Mouse (Mus musculus): ENCODE data around the gene Negr1. TPM values are rescaled to one million over a fixed set of nuclear protein-coding genes. Genes with fewer than 3 reads are reported as not detected.

The Negr1 gene
- total RNA-seq, 2 experiments from 2014 or later: 206 to 222 TPM

- Histone ChIP-seq H3K4me3 (no peak overlapping the region), H3K27ac (no peak overlapping the region)
- DNase-seq (ENCODE audit: extremely low spot score in 1 of 2, low spot score in 2 of 2): no peak
- TF ChIP-seq CTCF (IDR thresholded peaks at IDR 0.05): no peak
- intact Hi-C loops (cut with DNase I): loop anchor here (10.0 kb wide), 1 partner anchor 653 kb away; the partner anchor contains the start of gene Negr1
Measured at GRCm38 (mm10) chr3:157217794-157218193, 656.2 kb downstream of the Negr1 start.

- no peak for TF ChIP-seq CTCF (IDR thresholded peaks at IDR 0.05)
- no peak for DNase-seq (ENCODE audit: extremely low spot score in 1 of 2, low spot score in 2 of 2)
- intact Hi-C loops (cut with DNase I): no loop called here
- H3K4me3 ChIP-seq: no peak overlapping the region
- H3K27ac ChIP-seq: no peak overlapping the region
Measured at GRCm38 (mm10) chr3:157224920-157225319, 663.3 kb downstream of the Negr1 start.

DNA sequence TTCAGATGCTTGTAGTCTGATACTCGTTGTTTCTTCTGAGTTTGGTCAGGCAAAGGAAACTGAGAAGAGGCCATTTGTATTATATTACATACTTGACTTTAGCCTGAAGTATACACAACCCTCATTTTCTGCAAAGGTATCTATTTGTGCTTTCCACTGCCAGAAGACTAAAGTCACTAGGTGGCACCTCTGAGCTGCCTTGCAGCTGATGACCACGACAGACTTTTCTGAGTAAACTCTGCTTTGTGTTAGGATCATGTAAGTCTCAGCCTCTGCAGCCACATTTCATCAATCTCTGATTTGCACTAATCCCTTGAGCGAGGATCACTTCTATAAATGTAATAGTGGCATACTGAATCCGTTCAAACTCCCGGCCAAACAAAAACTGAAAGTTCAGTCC lies 671.1 kb downstream of the Negr1 start:
- Histone ChIP-seq H3K4me3 (no peak overlapping the region), H3K27ac (no peak overlapping the region)
- intact Hi-C loops (cut with DNase I): loop anchor here (1.0 to 5.0 kb wide), 2 partner anchors 217 to 290 kb away; no protein-coding TSS in a partner anchor
- TF ChIP-seq CTCF (IDR thresholded peaks at IDR 0.05): peak; percentile 79
- peak in 1 of 2 experiments; percentile 39 for DNase-seq (ENCODE audit: extremely low spot score in 1 of 2, low spot score in 2 of 2)

DNA sequence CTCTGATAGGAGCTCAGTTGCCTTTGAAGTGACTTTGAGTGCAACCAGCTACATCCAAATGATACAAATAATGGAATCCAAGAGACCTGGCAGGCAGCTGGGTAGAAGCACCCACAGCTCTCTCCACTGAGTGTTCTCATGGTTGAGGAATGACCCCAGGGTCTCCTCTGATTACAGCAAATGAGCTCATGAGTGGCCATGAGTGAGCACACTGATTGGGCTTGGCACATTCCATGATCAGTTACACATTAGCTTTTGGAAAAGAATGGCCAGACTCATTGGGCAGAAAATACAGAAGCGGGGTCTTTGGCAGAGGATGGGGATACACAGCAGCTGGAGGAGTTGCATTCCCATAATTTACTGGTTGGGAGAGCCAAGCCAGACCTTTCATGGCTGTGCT lies 678.6 kb downstream of the Negr1 start:
- no peak for DNase-seq (ENCODE audit: extremely low spot score in 1 of 2, low spot score in 2 of 2)
- intact Hi-C loops (cut with DNase I): no loop called here
- Histone ChIP-seq H3K4me3 (no peak overlapping the region), H3K27ac (no peak overlapping the region)
- TF ChIP-seq CTCF (IDR thresholded peaks at IDR 0.05): no peak

GRCm38 (mm10) chr3:157255446-157255845 lies 693.9 kb downstream of the Negr1 start:
- intact Hi-C loops (cut with DNase I): no loop called here
- H3K4me3 ChIP-seq: no peak overlapping the region
- DNase-seq (ENCODE audit: extremely low spot score in 1 of 2, low spot score in 2 of 2): no peak
- peak overlapping the region; percentile 29 for H3K27ac ChIP-seq
- TF ChIP-seq CTCF (IDR thresholded peaks at IDR 0.05): no peak

DNA sequence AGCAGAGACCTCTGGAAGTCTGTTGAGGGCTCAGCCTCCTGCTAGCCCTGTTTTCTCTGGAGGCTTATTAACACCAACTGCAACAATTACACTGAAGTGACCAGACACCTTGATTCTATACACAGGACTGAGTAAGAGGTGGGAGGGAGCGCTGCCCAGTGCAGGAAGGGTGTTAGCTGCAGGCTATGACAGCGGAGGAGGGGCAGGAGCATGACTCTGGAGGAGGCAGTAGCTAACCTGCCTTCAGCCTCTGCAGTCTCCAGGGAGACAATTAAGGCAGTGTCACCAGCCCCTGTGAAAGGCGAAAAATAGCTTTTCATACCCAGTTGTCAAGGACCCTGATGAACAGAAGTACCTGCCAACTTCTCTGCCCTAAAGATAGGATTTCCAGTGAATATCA lies 694.3 kb downstream of the Negr1 start:
- no peak overlapping the region for H3K4me3 ChIP-seq
- peak in 1 of 2 experiments; percentile 20 for DNase-seq (ENCODE audit: extremely low spot score in 1 of 2, low spot score in 2 of 2)
- no peak for TF ChIP-seq CTCF (IDR thresholded peaks at IDR 0.05)
- peak overlapping the region; percentile 29 for H3K27ac ChIP-seq
- intact Hi-C loops (cut with DNase I): no loop called here

GRCm38 (mm10) chr3:157268742-157269141 lies 707.1 kb downstream of the Negr1 start:
- Histone ChIP-seq H3K27ac (no peak overlapping the region), H3K4me3 (no peak overlapping the region)
- DNase-seq (ENCODE audit: extremely low spot score in 1 of 2, low spot score in 2 of 2): no peak
- intact Hi-C loops (cut with DNase I): no loop called here
- peak; percentile 27 for TF ChIP-seq CTCF (IDR thresholded peaks at IDR 0.05)

DNA sequence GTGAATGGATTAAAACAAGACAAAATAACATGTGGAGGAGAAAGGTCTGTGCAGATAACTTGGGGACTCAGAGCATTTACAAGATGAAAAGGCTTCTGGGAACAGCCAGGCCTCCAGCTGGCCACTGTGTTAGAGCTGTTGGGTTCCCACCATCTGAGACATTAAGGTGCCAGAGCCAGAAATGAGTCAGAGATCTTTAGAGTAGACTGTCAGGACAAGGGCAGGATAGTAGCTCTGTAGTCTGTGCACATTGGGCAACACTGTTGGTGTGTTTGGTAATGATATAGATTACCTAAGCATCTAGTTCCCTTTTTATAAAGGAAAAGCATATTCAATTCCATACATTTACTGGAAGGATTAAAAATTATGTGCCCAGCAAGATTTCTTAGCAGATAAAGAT lies 710.8 kb downstream of the Negr1 start:
- H3K4me3 ChIP-seq: no peak overlapping the region
- intact Hi-C loops (cut with DNase I): no loop called here
- H3K27ac ChIP-seq: no peak overlapping the region
- TF ChIP-seq CTCF (IDR thresholded peaks at IDR 0.05): no peak
- DNase-seq (ENCODE audit: extremely low spot score in 1 of 2, low spot score in 2 of 2): no peak

DNA sequence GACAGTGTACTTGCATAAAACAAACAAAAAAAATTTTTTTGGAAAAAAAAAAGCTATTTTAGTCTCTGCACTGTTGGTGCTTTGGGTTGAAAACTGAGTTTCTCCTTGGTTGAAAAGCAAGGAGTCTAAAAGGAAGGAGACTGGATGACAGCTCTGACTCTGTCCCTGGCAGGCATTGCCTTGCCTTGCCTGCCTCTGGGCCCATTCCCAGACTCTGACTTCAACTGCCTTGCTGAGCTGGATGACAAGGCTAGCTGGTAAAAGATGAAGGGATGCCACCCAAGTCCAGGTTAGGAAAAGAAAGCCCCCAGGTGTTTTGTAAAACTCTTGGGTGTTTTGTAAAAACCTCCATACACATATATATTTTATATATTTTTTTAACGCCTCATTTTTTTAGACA lies 712.5 kb downstream of the Negr1 start:
- Histone ChIP-seq H3K4me3 (no peak overlapping the region), H3K27ac (no peak overlapping the region)
- TF ChIP-seq CTCF (IDR thresholded peaks at IDR 0.05): no peak
- intact Hi-C loops (cut with DNase I): no loop called here
- DNase-seq (ENCODE audit: extremely low spot score in 1 of 2, low spot score in 2 of 2): no peak

DNA sequence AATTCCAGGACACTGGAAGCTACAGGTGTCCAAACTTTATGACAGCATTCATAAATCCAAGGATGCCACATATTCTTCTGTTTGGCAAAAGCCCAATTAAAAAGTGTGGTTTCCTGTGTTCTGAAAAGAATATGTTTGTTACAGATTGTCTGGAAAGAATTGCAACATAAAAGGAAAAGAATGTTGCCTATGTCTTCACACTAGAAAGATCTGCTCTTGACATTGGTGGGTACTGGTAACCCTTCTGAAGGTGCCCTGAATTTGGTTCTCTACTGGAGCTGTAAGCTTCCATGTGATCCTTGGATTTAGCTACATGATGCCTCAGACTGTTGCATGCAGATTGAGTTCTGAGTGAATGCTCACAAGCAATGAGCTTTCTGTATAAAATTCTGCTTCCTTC lies 718.1 kb downstream of the Negr1 start:
- no peak for DNase-seq (ENCODE audit: extremely low spot score in 1 of 2, low spot score in 2 of 2)
- no peak for TF ChIP-seq CTCF (IDR thresholded peaks at IDR 0.05)
- intact Hi-C loops (cut with DNase I): no loop called here
- Histone ChIP-seq H3K27ac (no peak overlapping the region), H3K4me3 (no peak overlapping the region)

DNA sequence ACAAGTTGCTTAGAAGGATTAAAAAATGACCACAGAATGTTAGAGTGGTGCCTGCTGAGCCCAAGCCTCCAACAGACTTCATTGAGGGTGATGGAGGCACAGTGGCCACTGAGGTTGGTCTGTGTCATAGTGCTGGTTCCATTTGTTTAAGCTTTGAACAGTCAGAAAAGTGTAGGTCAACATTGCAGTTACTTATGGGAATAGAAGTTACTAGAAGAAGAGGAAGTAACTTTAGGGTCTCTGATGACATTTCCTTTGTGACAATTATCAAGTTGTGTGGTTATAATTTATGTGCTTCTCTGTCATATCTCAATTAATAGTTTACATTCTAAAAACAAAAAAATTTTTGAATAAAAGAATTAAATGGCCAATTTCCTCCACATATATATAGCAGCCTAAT lies 719.7 kb downstream of the Negr1 start:
- no peak for DNase-seq (ENCODE audit: extremely low spot score in 1 of 2, low spot score in 2 of 2)
- no peak overlapping the region for H3K4me3 ChIP-seq
- intact Hi-C loops (cut with DNase I): no loop called here
- TF ChIP-seq CTCF (IDR thresholded peaks at IDR 0.05): no peak
- no peak overlapping the region for H3K27ac ChIP-seq

DNA sequence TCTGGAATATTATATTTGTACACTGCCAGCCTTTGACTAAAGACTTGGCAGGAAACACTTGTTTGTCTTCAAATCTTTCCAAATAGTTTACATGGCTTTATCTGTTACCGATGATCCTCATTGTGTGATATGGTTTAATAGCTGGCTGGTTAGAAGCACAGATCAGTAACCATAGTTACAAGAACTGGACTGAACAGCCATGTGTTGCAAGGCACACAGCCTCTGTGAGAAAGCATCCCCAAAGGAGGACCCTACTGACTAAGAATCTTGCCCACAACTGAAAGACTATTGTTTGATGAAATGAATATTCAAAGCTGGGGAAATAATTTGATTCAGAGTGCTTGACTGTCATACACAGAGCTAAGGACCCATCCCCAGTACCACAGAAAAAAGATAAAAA lies 729.7 kb downstream of the Negr1 start:
- intact Hi-C loops (cut with DNase I): no loop called here
- H3K27ac ChIP-seq: no peak overlapping the region
- no peak for TF ChIP-seq CTCF (IDR thresholded peaks at IDR 0.05)
- H3K4me3 ChIP-seq: no peak overlapping the region
- DNase-seq (ENCODE audit: extremely low spot score in 1 of 2, low spot score in 2 of 2): no peak

- TF ChIP-seq CTCF (IDR thresholded peaks at IDR 0.05): no peak
- Histone ChIP-seq H3K4me3 (no peak overlapping the region), H3K27ac (no peak overlapping the region)
- no peak for DNase-seq (ENCODE audit: extremely low spot score in 1 of 2, low spot score in 2 of 2)
- intact Hi-C loops (cut with DNase I): no loop called here
Measured at GRCm38 (mm10) chr3:157297216-157297615, 735.6 kb downstream of the Negr1 start.
